Mouse (Mus musculus) midbrain, postnatal 0 days (tissue): ENCODE measurements around the gene Zkscan16. TPM values are rescaled to one million over a fixed set of nuclear protein-coding genes. Genes with fewer than 3 reads are reported as not detected.
A peak's percentile ranks its signal among the peaks of the same experiment; 100 is the strongest.

Experiments used
- ATAC-seq: fragments of 200-750 bp; cut with Nextera tagmentation; 2 replicates; pipeline ENCODE4 v1.8.0; 2017; ENCODE audit warnings: moderate number of reproducible peaks, mild to moderate bottlenecking, moderate TSS enrichment, moderate library complexity; ENCODE audit not compliant: low FRiP score
- DNase-seq: peaks from one replicate; pipeline ENCODE4 v3.0.0-alpha.2; 2015; ENCODE audit warnings: low spot score
- H3K27ac ChIP-seq: fragments of 300-500 bp; sonication (generic); 2 replicates; pipeline ENCODE4 v1.5.1; 2014; ENCODE audit warnings: low read depth, mild to moderate bottlenecking, low read length, mixed read lengths
- H3K27me3 ChIP-seq: fragments of 300-500 bp; sonication (generic); 2 replicates; pipeline ENCODE4 v1.6.1; 2014; ENCODE audit warnings: low read length, control low read depth, mixed read lengths; ENCODE audit not compliant: insufficient read depth
- H3K36me3 ChIP-seq: fragments of 300-500 bp; sonication (generic); 2 replicates; pipeline ENCODE4 v1.6.1; 2014; ENCODE audit warnings: low read length, control low read depth, mixed read lengths; ENCODE audit not compliant: insufficient read depth
- H3K4me1 ChIP-seq: fragments of 300-500 bp; sonication (generic); 2 replicates; pipeline ENCODE4 v1.6.1; 2014; ENCODE audit warnings: mild to moderate bottlenecking, control low read depth, antibody characterized with exemption, low read length, mixed read lengths; ENCODE audit not compliant: insufficient read depth
- H3K4me2 ChIP-seq: fragments of 300-500 bp; sonication (generic); 2 replicates; pipeline ENCODE4 v1.6.1; 2014; ENCODE audit warnings: low read depth, mild to moderate bottlenecking, low read length, mixed read lengths; ENCODE audit not compliant: poor library complexity, severe bottlenecking
- H3K4me3 ChIP-seq: fragments of 300-500 bp; sonication (generic); 2 replicates; pipeline ENCODE4 v1.5.1; 2014; ENCODE audit warnings: low read depth, mild to moderate bottlenecking, low read length, moderate library complexity
- H3K9ac ChIP-seq: fragments of 300-500 bp; sonication (generic); replicated peaks from 2 replicates; pipeline ENCODE4 v1.6.1; 2014; ENCODE audit warnings: mild to moderate bottlenecking, low read length, moderate library complexity, mixed read lengths; ENCODE audit not compliant: poor library complexity, severe bottlenecking
- H3K9me3 ChIP-seq: fragments of 300-500 bp; sonication (generic); 2 replicates; pipeline ENCODE4 v1.6.1; 2016; ENCODE audit warnings: low read length, control low read depth
- CTCF ChIP-seq: IDR thresholded peaks from 2 replicates; pipeline ENCODE4 v1.5.1; 2016; ENCODE audit warnings: antibody characterized with exemption, mild to moderate bottlenecking
- WGBS: fragments of 180-500 bp; shearing (Covaris S2); extraction: QIAGEN DNeasy Blood & Tissue Kit; methylation state at CpG from one replicate; pipeline ENCODE4 v1.1.7; 2014; 5-methylcytosine and 5-hydroxymethylcytosine counted together
- polyA plus RNA-seq: library from polyadenylated mRNA; unstranded; fragments of >200 nt; fragmentation: Nextera tagmentation; extraction: Ambion mirVana; gene quantifications from 2 replicates; pipeline ENCODE4 v1.2.1, GENCODE M21; 2015
- total RNA-seq: library from RNA; depleted of rRNA; stranded (reverse); fragments of >200 nt; gene quantifications from 2 replicates; pipeline ENCODE4 v1.2.3, GENCODE M21; 2014

Gene Zkscan16
- total and polyA plus RNA-seq, 2 experiments from 2014 or later: 2.4 to 4.9 TPM

GRCm38 (mm10) chr4:58932541-58932940 lies 10.9 kb upstream of the Zkscan16 start:
- Histone ChIP-seq H3K4me1 (no peaks in the 10 kb centered on the region), H3K36me3 (no peaks in the 10 kb centered on the region), H3K4me2 (no peak overlapping the region), H3K9ac (no peak overlapping the region), H3K27ac (no peak overlapping the region), H3K4me3 (no peak overlapping the region), H3K9me3 (no peaks in the 10 kb centered on the region), H3K27me3 (no peaks in the 10 kb centered on the region)
- no peak for DNase-seq
- no peak for ATAC-seq
- WGBS: 89% methylated on average over 6 of the region's 6 CpGs
- no peak for TF ChIP-seq CTCF

GRCm38 (mm10) chr4:58934308-58934707 lies 9.1 kb upstream of the Zkscan16 start:
- ATAC-seq: no peak
- H3K9ac ChIP-seq: no peak overlapping the region
- no peak for TF ChIP-seq CTCF
- H3K27me3 ChIP-seq: no peaks in the 10 kb centered on the region
- H3K4me2 ChIP-seq: no peak overlapping the region
- H3K36me3 ChIP-seq: no peaks in the 10 kb centered on the region
- no peak overlapping the region for H3K27ac ChIP-seq
- no peaks in the 10 kb centered on the region for H3K4me1 ChIP-seq
- DNase-seq: no peak
- H3K9me3 ChIP-seq: no peaks in the 10 kb centered on the region
- no peak overlapping the region for H3K4me3 ChIP-seq
- 85% methylated on average over 4 of the region's 4 CpGs for WGBS

GRCm38 (mm10) chr4:58934746-58935476 lies 8.5 kb upstream of the Zkscan16 start:
- no peaks in the 10 kb centered on the region for H3K4me1 ChIP-seq
- no peaks in the 10 kb centered on the region for H3K36me3 ChIP-seq
- DNase-seq (peak; percentile 83), ATAC-seq (peak; percentile 80; the same call in 1 of the 2 replicates)
- no peak overlapping the region for H3K9ac ChIP-seq
- no peak overlapping the region for H3K4me2 ChIP-seq
- no peak overlapping the region for H3K4me3 ChIP-seq
- H3K27me3 ChIP-seq: no peaks in the 10 kb centered on the region
- peak; percentile 58 for TF ChIP-seq CTCF
- H3K9me3 ChIP-seq: no peaks in the 10 kb centered on the region
- WGBS: 46% methylated on average over 15 of the region's 15 CpGs
- no peak overlapping the region for H3K27ac ChIP-seq

GRCm38 (mm10) chr4:58935846-58936245 lies 7.6 kb upstream of the Zkscan16 start:
- no peak for DNase-seq
- H3K4me2 ChIP-seq: no peak overlapping the region
- WGBS: 46% methylated on average over 3 of the region's 3 CpGs
- ATAC-seq: no peak
- H3K4me1 ChIP-seq: no peaks in the 10 kb centered on the region
- no peak for TF ChIP-seq CTCF
- H3K4me3 ChIP-seq: no peak overlapping the region
- H3K27ac ChIP-seq: no peak overlapping the region
- no peaks in the 10 kb centered on the region for H3K36me3 ChIP-seq
- H3K9ac ChIP-seq: no peak overlapping the region
- H3K27me3 ChIP-seq: no peaks in the 10 kb centered on the region
- H3K9me3 ChIP-seq: no peaks in the 10 kb centered on the region

GRCm38 (mm10) chr4:58941638-58942037 lies 1.8 kb upstream of the Zkscan16 start:
- no peak overlapping the region for H3K4me3 ChIP-seq
- H3K9ac ChIP-seq: no peak overlapping the region
- no peak overlapping the region for H3K4me2 ChIP-seq

GRCm38 (mm10) chr4:58942942-58943341 lies 486 bp upstream of the Zkscan16 start:
- no peaks in the 10 kb centered on the region for H3K27me3 ChIP-seq
- H3K4me2 ChIP-seq: peak overlapping the region; percentile 74
- peak overlapping the region; percentile 86 for H3K27ac ChIP-seq
- DNase-seq (no peak), ATAC-seq (peak; percentile 35; the same call in 1 of the 2 replicates)
- TF ChIP-seq CTCF: no peak
- peak overlapping the region; percentile 67 for H3K9ac ChIP-seq
- WGBS: 74% methylated on average over 4 of the region's 4 CpGs
- peaks cover 2% of the 10 kb centered on the region; the same call in 1 of the 2 replicates for H3K36me3 ChIP-seq
- H3K4me3 ChIP-seq: peak overlapping the region; percentile 71; the same call in 1 of the 2 replicates
- H3K4me1 ChIP-seq: peaks cover 9% of the 10 kb centered on the region; the same call in 1 of the 2 replicates
- no peaks in the 10 kb centered on the region for H3K9me3 ChIP-seq

More at GRCm38 (mm10) chr4:58941638-58942037, 1.8 kb upstream of the Zkscan16 start:
- peaks cover 9% of the 10 kb centered on the region; the same call in 1 of the 2 replicates for H3K4me1 ChIP-seq
- H3K36me3 ChIP-seq: peaks cover 2% of the 10 kb centered on the region; the same call in 1 of the 2 replicates
- no peaks in the 10 kb centered on the region for H3K9me3 ChIP-seq
- no peak for DNase-seq
- no peak overlapping the region for H3K27ac ChIP-seq
- ATAC-seq: no peak
- no peaks in the 10 kb centered on the region for H3K27me3 ChIP-seq
- no peak for TF ChIP-seq CTCF
